Mouse (Mus musculus): ENCODE results near the gene Zfp943. TPM values are rescaled to one million over a fixed set of nuclear protein-coding genes. Genes with fewer than 3 reads are reported as not detected.
"Not testable (repeated sequence)": the region's sequence is repeated elsewhere in the genome, so short reads cannot be mapped to it uniquely, and the experiment has no call there.

Zfp943 gene
- 10 to 100 TPM; 21.5 to 22.9 TPM for total RNA-seq (2021)
- long read RNA-seq, experiment 1, transcript Zfp943-201 (4 exons, 2,741 nt), result major isoform, 14 of 21 reads
- long read RNA-seq, experiment 1, transcript Zfp943-202 (3 exons, 1,598 nt), result minor isoform, 5 of 21 reads
- long read RNA-seq, experiment 1, partial matches to known transcripts, result 0 of 21 reads
- long read RNA-seq, experiment 1, other reads (novel, unspliced or antisense), result 2 of 21 reads
- long read RNA-seq, experiment 2, transcript Zfp943-202 (3 exons, 1,598 nt), result minor isoform, 7 of 27 reads
- long read RNA-seq, experiment 2, transcript Zfp943-201 (4 exons, 2,741 nt), result major isoform, 13 of 27 reads
- long read RNA-seq, experiment 2, partial matches to known transcripts, result 0 of 27 reads
- long read RNA-seq, experiment 2, other reads (novel, unspliced or antisense), result 7 of 27 reads

DNA sequence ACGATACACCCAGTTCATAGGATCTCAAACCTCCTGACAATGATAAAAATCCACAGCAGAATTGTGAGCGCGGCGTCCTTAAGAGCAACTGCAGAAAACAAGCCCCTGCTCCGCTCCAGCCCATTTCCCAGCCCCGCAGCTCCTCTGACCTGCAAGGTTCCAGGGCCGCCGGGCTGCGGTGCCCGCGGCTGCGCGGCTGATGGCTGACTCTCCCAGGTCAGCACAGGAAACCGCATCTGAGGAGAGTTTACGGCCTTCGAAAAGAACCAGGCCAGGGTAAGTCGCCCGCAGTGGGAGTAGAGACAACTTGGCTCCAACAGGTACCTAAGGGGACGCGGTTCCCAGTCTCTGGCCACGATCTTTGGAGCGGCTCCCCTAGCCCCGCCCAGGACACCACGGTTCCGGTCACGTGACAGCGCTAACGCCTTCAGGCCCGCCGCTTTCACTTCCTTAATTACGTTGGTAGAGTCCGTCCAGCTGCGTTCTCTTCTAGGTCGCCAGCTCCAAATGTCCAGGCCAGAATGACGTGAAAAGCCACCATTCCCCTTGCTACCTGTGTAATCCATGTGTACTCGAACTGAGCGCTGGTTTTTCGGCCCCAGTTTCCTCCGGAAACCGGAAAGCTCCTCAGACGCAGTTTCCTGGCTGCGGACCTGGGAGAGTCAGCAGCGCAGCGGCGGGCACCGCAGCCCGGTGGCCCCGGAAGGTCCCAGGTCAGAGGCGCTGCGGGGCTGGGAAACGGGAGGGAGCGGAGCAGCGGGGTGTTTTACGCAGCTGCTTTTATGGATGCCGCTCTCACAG, at the start of gene Zfp943, which contains the start of gene Zfp942:
TSS of gene Zfp943 (plus strand) at position 446 of the 801 bp plus-strand sequence.
TSS of gene Zfp942 (minus strand) at position 358 of the 801 bp plus-strand sequence.
- DNase-seq, result peak; percentile 83
- H3K27ac ChIP-seq, result peak within 1 kb of the TSS; percentile 92
- intact Hi-C loops (cut with DNase I), result loop anchor here (10.0 kb wide), 1 partner anchor 258 kb away; the partner anchor contains the start of gene Zfp760
- H3K4me3 ChIP-seq, result peak within 1 kb of the TSS; percentile 83

DNA sequence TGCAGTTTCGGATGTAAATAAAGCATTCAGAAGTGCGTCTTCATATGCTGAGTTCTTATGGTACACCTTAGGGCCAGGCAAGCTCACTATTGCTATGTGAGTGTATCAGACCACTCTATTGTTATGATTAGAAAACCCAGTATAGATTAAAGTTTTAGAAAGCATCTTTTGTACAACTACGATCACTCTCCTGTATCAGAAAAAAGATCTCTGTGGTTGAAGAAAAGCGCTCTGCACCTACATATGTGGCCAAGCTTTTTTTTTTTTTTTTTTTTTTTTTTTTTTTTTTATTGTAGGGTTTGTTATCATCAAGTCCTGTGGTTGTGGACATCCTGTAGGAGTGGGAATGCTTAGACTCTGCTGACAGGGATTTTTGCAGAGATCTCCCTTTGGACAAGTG, 950 bp downstream of the Zfp943 start:
- DNase-seq, result no peak
- Histone ChIP-seq H3K27ac (peak overlapping the region; percentile 92), H3K4me3 (peak overlapping the region; percentile 83)
- intact Hi-C loops (cut with DNase I), result loop anchor here (10.0 kb wide), 1 partner anchor 259 kb away; the partner anchor contains the start of gene Zfp760
- TF ChIP-seq CTCF (IDR thresholded peaks at IDR 0.05), result no peak

DNA sequence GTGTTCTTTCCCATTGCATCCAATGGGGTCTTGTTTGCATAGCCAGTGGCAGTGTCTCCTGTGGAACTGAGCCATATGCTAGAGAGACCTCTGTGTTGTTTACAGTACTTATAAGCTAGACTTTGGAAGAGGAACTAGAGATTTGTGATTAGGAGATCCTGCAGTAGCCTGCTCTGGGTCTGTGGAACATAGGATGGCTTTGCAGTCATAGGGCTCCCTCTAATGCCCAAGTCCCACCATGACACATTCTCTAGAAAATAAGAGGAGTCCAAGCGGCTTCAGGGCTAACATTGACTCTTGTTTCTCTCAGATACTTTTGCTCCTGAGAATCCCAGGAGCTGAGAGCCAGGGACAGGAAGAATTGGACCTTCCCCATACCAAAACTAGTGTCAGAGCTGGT, 73.2 kb downstream of the Zfp943 start:
- DNase-seq; intact Hi-C loops (cut with DNase I); H3K27ac ChIP-seq; H3K4me3 ChIP-seq: not testable (repeated sequence)
- peak; percentile 57 for TF ChIP-seq CTCF (IDR thresholded peaks at IDR 0.05)

DNA sequence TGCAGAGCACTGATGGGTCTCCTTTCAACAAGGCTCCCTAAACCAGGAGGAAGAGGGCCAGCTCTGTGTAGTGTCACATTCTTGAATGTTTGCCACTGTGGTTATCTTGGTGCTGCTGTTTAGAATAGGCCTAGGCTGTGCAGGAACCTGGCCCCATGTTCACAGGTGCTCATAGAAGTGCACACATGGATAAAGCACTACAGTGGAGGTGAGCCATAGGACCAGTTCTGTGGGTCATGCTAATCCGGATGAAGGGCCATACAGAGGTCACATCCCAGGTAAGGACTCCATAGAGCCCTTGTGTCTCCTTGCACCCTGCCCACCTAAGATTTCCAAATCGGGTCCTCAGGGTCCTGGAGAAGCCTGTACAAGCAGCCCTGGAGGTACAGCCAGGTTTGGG, 87.1 kb downstream of the Zfp943 start:
- H3K27ac ChIP-seq, result no peak overlapping the region
- TF ChIP-seq CTCF (IDR thresholded peaks at IDR 0.05), result no peak
- intact Hi-C loops (cut with DNase I), result no loop called here
- no peak for DNase-seq
- no peak overlapping the region for H3K4me3 ChIP-seq

DNA sequence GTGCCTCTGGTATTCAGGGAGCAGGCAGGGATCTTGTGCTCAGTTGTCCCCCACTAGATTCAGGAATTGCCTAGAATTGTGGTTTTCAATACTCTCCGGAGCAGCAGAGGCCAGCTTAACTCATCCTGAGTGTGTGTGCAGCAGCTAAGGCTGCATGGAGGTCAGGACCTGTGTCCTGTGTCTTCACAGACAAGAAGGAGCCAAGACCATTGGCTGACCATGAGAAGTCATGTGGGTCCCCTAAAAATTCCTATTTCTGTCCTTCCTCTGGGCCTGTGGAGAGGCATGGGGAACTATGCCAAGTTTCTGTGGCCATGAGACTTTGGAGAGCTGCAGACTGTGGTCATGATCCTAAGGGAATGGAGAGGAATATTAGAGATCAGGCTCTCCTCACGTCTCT, 90.9 kb downstream of the Zfp943 start:
- intact Hi-C loops (cut with DNase I), result no loop called here
- Histone ChIP-seq H3K27ac (no peak overlapping the region), H3K4me3 (no peak overlapping the region)
- no peak for DNase-seq
- no peak for TF ChIP-seq CTCF (IDR thresholded peaks at IDR 0.05)

DNA sequence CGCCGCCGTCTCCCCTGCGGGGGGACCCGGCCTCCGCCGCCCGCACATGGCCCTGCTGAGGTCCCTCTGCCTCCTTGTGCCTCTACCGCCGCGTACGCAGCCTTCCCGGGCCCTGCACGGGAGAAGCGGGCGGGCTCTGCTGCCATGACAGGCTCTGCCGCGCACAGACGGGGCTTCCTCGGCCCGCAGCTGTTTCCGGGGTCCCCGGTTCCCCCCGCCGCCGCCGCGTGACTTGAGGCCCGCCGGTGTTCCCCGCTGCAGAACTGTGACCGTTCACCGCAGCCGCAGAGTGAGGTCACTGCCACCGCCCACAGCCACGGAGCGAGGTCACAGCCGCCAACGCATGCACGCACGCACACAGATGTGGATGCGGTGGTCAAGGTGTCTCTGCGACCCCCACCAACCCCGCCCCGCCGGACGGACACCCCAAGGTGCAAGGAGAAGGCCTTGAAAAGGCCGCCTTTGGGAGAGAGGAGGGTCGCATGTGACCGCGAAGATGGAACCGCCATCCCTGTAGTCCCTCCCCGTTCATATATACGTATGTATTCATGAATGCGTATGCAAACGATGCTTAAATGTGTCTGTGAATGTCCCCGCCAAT, 118.8 kb downstream of the Zfp943 start:
- Histone ChIP-seq H3K27ac (peak overlapping the region; percentile 61), H3K4me3 (peak overlapping the region; percentile 80)
- intact Hi-C loops (cut with DNase I), result loop anchor here (5.0 kb wide), 1 partner anchor 331 kb away; no protein-coding TSS in a partner anchor
- TF ChIP-seq CTCF (IDR thresholded peaks at IDR 0.05), result no peak
- DNase-seq, result peak; percentile 64

DNA sequence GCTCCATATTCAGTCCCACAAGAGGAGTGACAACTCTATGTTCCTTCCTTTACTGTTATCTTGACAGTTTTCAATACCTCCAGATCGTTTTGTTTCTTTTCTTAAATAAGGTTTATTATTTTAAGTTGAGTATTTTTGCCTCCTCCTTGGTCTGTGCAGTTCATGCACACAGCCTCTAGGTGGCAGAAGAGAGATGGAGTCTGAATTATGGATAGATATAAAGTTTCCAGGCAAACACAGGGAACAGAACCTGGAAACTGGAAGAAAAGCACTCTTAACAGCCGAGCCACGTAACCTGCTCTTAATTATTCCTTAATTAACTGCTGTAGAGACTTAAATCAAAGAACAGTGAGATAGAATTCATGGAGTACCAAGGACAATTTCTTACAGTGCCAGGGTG, 120.9 kb downstream of the Zfp943 start:
- not testable (repeated sequence) for DNase-seq, H3K4me3 ChIP-seq, H3K27ac ChIP-seq
- peak; percentile 77 for TF ChIP-seq CTCF (IDR thresholded peaks at IDR 0.05)
- intact Hi-C loops (cut with DNase I), result loop anchor here (5.0 kb wide), 1 partner anchor 329 kb away; no protein-coding TSS in a partner anchor

DNA sequence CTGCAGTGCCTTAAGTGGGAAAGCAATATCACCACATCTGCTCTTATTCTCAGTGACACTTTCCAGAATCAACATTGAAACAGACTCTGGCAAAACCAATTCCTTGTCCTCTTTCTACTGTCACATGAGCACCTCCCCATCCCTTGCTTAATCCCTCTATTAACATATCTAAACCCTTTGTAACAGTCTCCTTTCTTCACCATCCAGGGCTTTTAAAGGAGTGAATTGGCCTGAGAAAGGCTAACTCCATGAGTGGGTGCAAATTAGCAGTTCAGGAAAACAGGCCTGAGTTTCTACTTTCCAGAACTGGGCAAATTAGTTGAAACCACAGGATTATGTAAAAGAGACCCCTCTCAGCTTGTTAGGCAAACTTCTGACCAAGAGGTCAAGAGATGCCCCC, 156.4 kb downstream of the Zfp943 start:
- DNase-seq, result no peak
- TF ChIP-seq CTCF (IDR thresholded peaks at IDR 0.05), result no peak
- intact Hi-C loops (cut with DNase I), result no loop called here

More for the DNA sequence above, 156.4 kb downstream of the Zfp943 start:
- no peak overlapping the region for H3K27ac ChIP-seq
- no peak overlapping the region for H3K4me3 ChIP-seq

Other genes starting within 250 kb of the Zfp943 start
- gene Zfp229, start 231.8 kb upstream of the Zfp943 start, total RNA-seq (2021), result 1 to 10 TPM; 4.9 to 6.0 TPM
- under 1 TPM; 0.33 TPM for gene Zfp820, start 116.8 kb upstream of the Zfp943 start, total RNA-seq (2021)
- 1 to 10 TPM in 1 of 2 experiments, under 1 TPM in 1; 0.99 to 1.2 TPM for gene Zfp995, start 52.6 kb upstream of the Zfp943 start, total RNA-seq (2021)
- gene Zfp942, start 88 bp upstream of the Zfp943 start, total RNA-seq (2021), result 1 to 10 TPM; 5.5 to 7.1 TPM
- gene Zfp947, start 203.6 kb downstream of the Zfp943 start, total RNA-seq (2021), result under 1 TPM; 0.38 to 0.92 TPM

Data from gastrocnemius, adult 2 months (tissue).